Mouse (Mus musculus) midbrain, embryonic 11.5 days (tissue): ENCODE data around the gene Tnfrsf25. TPM values are rescaled to one million over a fixed set of nuclear protein-coding genes. Genes with fewer than 3 reads are reported as not detected.
A peak's percentile ranks its signal among the peaks of the same experiment; 100 is the strongest.

ENCODE experiments used
- ATAC-seq: fragments of 200-750 bp; cut with Nextera tagmentation; 2 replicates; pipeline ENCODE4 v1.8.0; 2017; ENCODE audit warnings: moderate TSS enrichment, moderate library complexity; ENCODE audit not compliant: low FRiP score
- DNase-seq: peaks from one replicate; pipeline ENCODE4 v3.0.0; 2015; ENCODE audit warnings: low spot score; ENCODE audit errors: missing footprints
- H3K27ac ChIP-seq: fragments of 300-500 bp; sonication (generic); 2 replicates; pipeline ENCODE4 v1.5.1; 2014; ENCODE audit warnings: low read depth, low read length
- H3K27me3 ChIP-seq: fragments of 300-500 bp; sonication (generic); 2 replicates; pipeline ENCODE4 v1.6.1; 2014; ENCODE audit warnings: mild to moderate bottlenecking, low read length, moderate library complexity, mixed read lengths; ENCODE audit not compliant: control insufficient read depth, insufficient read depth
- H3K36me3 ChIP-seq: fragments of 300-500 bp; sonication (generic); 2 replicates; pipeline ENCODE4 v1.6.1; 2014; ENCODE audit warnings: mild to moderate bottlenecking, low read length, moderate library complexity, mixed read lengths; ENCODE audit not compliant: control insufficient read depth, insufficient read depth
- H3K4me1 ChIP-seq: fragments of 300-500 bp; sonication (generic); 2 replicates; pipeline ENCODE4 v1.6.1; 2014; ENCODE audit warnings: low read length; ENCODE audit not compliant: control insufficient read depth, insufficient read depth
- H3K4me2 ChIP-seq: fragments of 300-500 bp; sonication (generic); 2 replicates; pipeline ENCODE4 v1.6.1; 2014; ENCODE audit warnings: mild to moderate bottlenecking, moderate library complexity
- H3K4me3 ChIP-seq: fragments of 300-500 bp; sonication (generic); 2 replicates; pipeline ENCODE4 v1.5.1; 2014; ENCODE audit warnings: low read depth, low read length
- H3K9ac ChIP-seq: fragments of 300-500 bp; sonication (generic); 2 replicates; pipeline ENCODE4 v1.6.1; 2014; ENCODE audit warnings: low read length
- H3K9me3 ChIP-seq: fragments of 300-500 bp; sonication (generic); 2 replicates; pipeline ENCODE4 v1.6.1; 2016; ENCODE audit warnings: low read length; ENCODE audit not compliant: control insufficient read depth
- WGBS: fragments of 180-500 bp; shearing (Covaris S2); extraction: QIAGEN DNeasy Blood & Tissue Kit; methylation state at CpG from one replicate; pipeline ENCODE4 v1.1.7; 2014; 5-methylcytosine and 5-hydroxymethylcytosine counted together
- polyA plus RNA-seq: library from polyadenylated mRNA; unstranded; fragments of >200 nt; fragmentation: Nextera tagmentation; extraction: Ambion mirVana; gene quantifications from 2 replicates; pipeline ENCODE4 v1.2.1, GENCODE M21; 2014

The Tnfrsf25 gene
- polyA plus RNA-seq, 1 experiment from 2014 or later = 0.31 TPM

DNA sequence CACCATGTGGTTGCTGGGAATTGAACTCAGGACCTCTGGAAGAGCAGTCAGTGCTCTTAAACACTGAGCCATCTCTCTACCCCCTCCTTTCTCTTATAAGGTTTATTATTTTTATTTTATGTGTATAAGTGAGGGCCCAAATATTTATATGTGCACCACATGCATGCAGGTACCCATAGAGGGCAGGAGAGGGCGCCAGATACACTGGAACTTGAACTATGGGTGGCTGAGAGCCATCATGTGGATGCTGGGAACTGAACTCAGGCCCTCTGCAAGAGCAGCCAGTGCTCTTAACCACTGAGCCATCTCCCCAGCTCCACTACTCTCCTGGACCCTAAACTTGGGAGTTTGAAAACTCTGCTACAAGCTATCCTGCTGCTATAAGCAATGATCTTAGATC lies 27.9 kb downstream of the Tnfrsf25 start:
- Histone ChIP-seq H3K4me1 (peaks cover 4% of the 10 kb centered on the region; the same call in 1 of the 2 replicates), H3K27me3 (peaks cover 13% of the 10 kb centered on the region), H3K9ac (no peak overlapping the region), H3K27ac (no peak overlapping the region), H3K4me2 (no peak overlapping the region), H3K9me3 (no peaks in the 10 kb centered on the region), H3K36me3 (no peaks in the 10 kb centered on the region), H3K4me3 (no peak overlapping the region)
- WGBS = 40% methylated on average over 1 of the region's 1 CpGs
- no peak for ATAC-seq
- DNase-seq = no peak

DNA sequence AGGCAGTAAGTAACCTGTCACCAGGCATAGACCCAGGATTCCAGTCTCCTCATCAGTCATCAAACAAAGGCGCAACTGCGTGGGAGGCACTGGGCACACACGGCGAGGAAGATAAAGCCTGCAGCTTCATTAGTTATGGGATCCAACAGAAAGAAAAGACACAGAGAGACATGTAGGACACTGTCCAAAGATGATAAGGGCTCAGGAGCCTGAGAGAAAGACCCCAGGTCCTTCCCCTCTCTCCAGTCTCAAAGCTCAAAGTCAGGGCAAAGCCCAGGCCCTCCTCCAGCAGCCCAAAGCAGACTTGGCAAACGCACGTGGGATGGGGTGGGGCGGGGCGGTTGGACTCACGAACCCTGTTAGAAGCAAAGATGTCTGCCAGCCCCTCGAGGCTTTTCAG lies 29.7 kb downstream of the Tnfrsf25 start:
- H3K27ac ChIP-seq = no peak overlapping the region
- H3K36me3 ChIP-seq = no peaks in the 10 kb centered on the region
- WGBS = 73% methylated on average over 10 of the region's 10 CpGs
- ATAC-seq (no peak), DNase-seq (no peak)
- peaks cover 19% of the 10 kb centered on the region for H3K27me3 ChIP-seq
- no peak overlapping the region for H3K9ac ChIP-seq
- H3K4me3 ChIP-seq = no peak overlapping the region
- no peak overlapping the region for H3K4me2 ChIP-seq
- no peaks in the 10 kb centered on the region for H3K9me3 ChIP-seq
- no peaks in the 10 kb centered on the region for H3K4me1 ChIP-seq

DNA sequence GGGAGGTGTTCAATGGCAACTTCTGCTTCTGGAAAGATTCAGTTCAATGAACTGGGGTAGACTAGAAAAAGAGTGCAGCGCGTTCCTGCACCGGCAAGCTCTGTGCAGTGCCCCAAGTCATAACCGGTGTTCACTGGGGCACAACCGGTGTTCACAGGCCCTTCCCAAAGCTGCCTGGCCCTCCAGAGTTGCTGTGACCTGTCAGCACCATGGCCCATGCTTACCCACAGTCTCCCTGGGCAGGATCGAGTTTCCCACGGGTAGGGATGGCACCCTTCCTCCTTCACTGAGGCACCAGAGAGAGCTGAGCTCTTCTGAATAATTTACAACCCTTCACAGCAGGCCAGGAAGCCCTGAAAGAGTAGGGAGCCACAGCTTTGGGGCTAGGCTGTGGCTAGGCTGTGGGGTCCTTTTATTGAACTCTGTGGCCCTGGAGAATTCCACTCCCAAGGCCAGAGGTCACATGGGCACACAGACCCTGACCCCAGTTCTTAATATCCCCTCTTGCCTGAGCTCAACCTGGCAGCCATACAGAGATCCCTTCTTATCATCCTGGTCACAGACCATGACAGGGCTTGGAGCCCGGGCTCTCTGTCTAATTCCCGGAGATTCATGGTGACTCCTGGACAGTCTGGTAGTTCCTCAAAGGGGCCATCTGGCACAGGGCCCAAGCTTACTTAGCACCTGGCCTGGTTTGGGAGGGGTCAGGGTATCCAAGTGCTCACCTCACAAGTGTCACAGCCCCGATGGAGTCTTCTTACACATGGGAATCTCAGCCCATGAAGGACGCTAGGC lies 30.5 kb downstream of the Tnfrsf25 start:
- no peak overlapping the region for H3K4me2 ChIP-seq
- WGBS = 65% methylated on average over 11 of the region's 11 CpGs
- no peak for ATAC-seq
- no peaks in the 10 kb centered on the region for H3K36me3 ChIP-seq
- H3K9me3 ChIP-seq = no peaks in the 10 kb centered on the region
- no peaks in the 10 kb centered on the region for H3K4me1 ChIP-seq
- no peak overlapping the region for H3K9ac ChIP-seq
- peaks cover 27% of the 10 kb centered on the region for H3K27me3 ChIP-seq
- DNase-seq = no peak
- no peak overlapping the region for H3K27ac ChIP-seq
- H3K4me3 ChIP-seq = no peak overlapping the region

DNA sequence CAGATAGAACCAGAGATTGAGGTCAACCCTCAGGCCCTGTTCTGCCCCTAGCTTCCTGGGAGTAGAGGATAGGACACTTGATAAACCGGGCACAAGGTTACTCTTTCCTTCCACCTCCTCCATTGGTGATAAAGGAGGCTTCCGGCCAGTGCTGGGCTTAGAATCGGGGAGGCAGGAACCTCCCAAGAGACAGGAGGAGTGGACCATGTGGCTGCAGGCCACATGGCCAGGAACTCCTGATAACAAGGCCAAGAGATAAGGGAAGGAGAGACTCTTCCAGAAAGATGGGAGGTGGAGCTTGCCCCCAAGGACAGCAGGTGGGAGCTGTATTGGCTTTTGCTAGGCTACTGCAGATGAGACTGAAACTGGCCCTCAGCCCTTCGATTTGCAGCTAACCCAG lies 34.8 kb downstream of the Tnfrsf25 start:
- 82% methylated on average over 4 of the region's 4 CpGs for WGBS
- H3K27me3 ChIP-seq = peaks cover 48% of the 10 kb centered on the region
- no peak for ATAC-seq

GRCm38 (mm10) chr4:152151451-152151965 lies 35.8 kb downstream of the Tnfrsf25 start:
- H3K36me3 ChIP-seq = no peaks in the 10 kb centered on the region
- H3K27ac ChIP-seq = no peak overlapping the region
- peaks cover 7% of the 10 kb centered on the region; the same call in 1 of the 2 replicates for H3K4me1 ChIP-seq
- peak; percentile 88 for DNase-seq
- 14% methylated on average over 7 of the region's 7 CpGs for WGBS
- peak overlapping the region; percentile 53 for H3K4me2 ChIP-seq
- H3K9ac ChIP-seq = no peak overlapping the region
- H3K27me3 ChIP-seq = peaks cover 48% of the 10 kb centered on the region
- ATAC-seq = 0 out of 2 replicates have a peak, but pooled peaks have one; percentile 3
- H3K4me3 ChIP-seq = peak overlapping the region; percentile 33
- H3K9me3 ChIP-seq = no peaks in the 10 kb centered on the region

More for the DNA sequence above, 34.8 kb downstream of the Tnfrsf25 start:
- Histone ChIP-seq H3K4me2 (no peak overlapping the region), H3K4me1 (peaks cover 7% of the 10 kb centered on the region; the same call in 1 of the 2 replicates), H3K36me3 (no peaks in the 10 kb centered on the region), H3K9ac (no peak overlapping the region), H3K9me3 (no peaks in the 10 kb centered on the region), H3K4me3 (no peak overlapping the region), H3K27ac (no peak overlapping the region)
- DNase-seq = no peak

DNA sequence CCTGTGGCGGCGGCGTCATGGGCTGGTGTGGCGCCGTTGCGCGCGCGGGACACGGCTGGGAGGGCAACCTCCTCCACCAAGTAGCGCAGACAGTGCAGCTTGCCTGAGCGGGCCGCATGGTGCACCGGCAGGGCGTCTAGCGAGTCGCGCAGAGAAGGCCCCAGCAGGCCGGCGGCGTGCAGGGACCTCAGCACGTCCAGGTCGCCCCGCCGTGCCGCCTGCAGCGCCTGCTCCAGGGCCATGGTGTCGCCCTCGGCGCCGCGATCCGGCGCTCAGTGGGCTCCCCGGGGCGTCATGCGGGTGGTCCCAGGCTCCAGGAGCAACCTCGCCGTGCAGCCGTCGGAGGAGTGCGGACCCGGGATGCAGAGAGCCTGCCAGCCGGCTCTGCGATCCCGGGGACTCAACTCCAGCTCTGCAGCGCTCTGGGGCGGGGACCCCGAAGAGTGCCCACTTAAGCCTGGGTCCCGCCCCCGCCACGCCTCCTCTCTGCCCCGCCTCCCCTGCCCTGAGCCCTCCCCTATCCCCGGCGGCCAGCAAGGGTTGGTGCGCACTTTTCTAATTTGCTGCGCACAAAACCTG lies 36.3 kb downstream of the Tnfrsf25 start, which contains the start of gene Espn:
TSS of gene Espn (minus strand) at position 406 of the 579 bp plus-strand sequence.
- DNase-seq (peak; percentile 95), ATAC-seq (peak; percentile 85)
- Histone ChIP-seq H3K4me3 (peak within 1 kb of the TSS; percentile 33), H3K4me1 (peaks cover 7% of the 10 kb centered on the region; the same call in 1 of the 2 replicates), H3K36me3 (no peaks in the 10 kb centered on the region), H3K4me2 (peak within 1 kb of the TSS; percentile 53), H3K9me3 (no peaks in the 10 kb centered on the region), H3K9ac (no peak within 1 kb of the TSS), H3K27me3 (peaks cover 44% of the 10 kb centered on the region), H3K27ac (no peak within 1 kb of the TSS)
- WGBS = under 1% methylated on average over 55 of the region's 57 CpGs

DNA sequence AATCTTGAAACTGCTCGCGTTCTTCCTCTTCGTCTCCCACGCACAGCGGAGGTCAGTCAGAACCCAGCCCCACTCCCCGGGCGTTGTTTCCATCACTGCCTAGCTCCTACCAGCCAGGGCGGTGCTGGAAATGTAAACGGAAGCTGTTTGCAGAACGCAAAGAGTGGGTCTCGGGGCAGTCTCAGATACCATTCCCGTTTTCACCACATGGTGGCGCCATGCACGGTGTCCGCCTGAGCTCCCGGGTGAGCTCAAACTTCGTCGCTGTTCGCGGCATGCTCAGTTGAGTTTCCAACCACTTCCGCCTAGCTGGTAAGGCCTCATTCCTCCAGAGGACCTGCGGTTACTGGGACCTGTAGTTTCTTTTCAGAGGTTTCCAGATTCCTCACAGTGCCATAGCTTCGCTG lies 38.0 kb downstream of the Tnfrsf25 start:
- peak overlapping the region; percentile 32 for H3K4me2 ChIP-seq
- H3K27me3 ChIP-seq = peaks cover 61% of the 10 kb centered on the region
- 0 out of 2 replicates have a peak overlapping the region, but pooled peaks have one; percentile 9 for H3K4me3 ChIP-seq
- H3K9ac ChIP-seq = no peak overlapping the region
- 2% methylated on average over 23 of the region's 23 CpGs for WGBS
- no peak overlapping the region for H3K27ac ChIP-seq
- H3K36me3 ChIP-seq = no peaks in the 10 kb centered on the region
- peaks cover 13% of the 10 kb centered on the region for H3K4me1 ChIP-seq
- no peaks in the 10 kb centered on the region for H3K9me3 ChIP-seq
- peak; percentile 99 for DNase-seq
- ATAC-seq = peak; percentile 36; the same call in 1 of the 2 replicates

DNA sequence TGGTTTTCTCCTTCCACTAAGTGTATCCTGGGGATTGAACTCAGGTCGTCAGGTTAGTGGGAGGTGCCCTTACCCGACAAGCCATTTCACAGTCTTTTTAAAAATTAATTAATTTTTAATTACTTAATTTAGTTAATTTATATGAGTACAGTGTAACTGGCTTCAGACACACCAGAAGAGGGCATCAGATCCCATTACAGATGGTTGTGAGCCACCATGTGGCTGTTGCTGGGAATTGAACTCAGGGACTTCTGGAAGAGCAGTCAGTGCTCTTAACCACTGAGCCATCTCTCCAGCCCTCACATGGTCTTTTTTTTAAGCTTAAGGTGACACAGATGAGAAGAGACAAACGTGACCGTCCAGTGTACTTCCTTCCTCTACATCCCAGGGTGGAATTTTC lies 39.3 kb downstream of the Tnfrsf25 start:
- WGBS = 72% methylated on average over 4 of the region's 4 CpGs
- Histone ChIP-seq H3K27ac (no peak overlapping the region), H3K4me3 (no peak overlapping the region)

More for the DNA sequence above, 39.3 kb downstream of the Tnfrsf25 start:
- H3K9me3 ChIP-seq = no peaks in the 10 kb centered on the region
- H3K4me2 ChIP-seq = no peak overlapping the region
- peaks cover 68% of the 10 kb centered on the region for H3K27me3 ChIP-seq
- ATAC-seq = no peak
- no peak overlapping the region for H3K9ac ChIP-seq
- H3K4me1 ChIP-seq = peaks cover 18% of the 10 kb centered on the region
- H3K36me3 ChIP-seq = no peaks in the 10 kb centered on the region
- no peak for DNase-seq
